Mouse (Mus musculus): ENCODE results near the gene Prcc. TPM values are rescaled to one million over a fixed set of nuclear protein-coding genes. Genes with fewer than 3 reads are reported as not detected.
A peak's percentile ranks its signal among the peaks of the same experiment; 100 is the strongest.
"Not testable (repeated sequence)": the region's sequence is repeated elsewhere in the genome, so short reads cannot be mapped to it uniquely, and the experiment has no call there.

Gene Prcc
- polyA plus RNA-seq, 1 experiment from 2014 or later = 17.6 TPM

- DNase-seq (ENCODE audit: low spot score) = no peak
- 64% methylated on average over 4 of the region's 4 CpGs for WGBS
- no peak for ATAC-seq (ENCODE audit: low FRiP score)
These were observed 39.2 kb downstream of the Prcc start for GRCm38 (mm10) chr3:87846186-87846585.

GRCm38 (mm10) chr3:87844981-87845380 lies 40.4 kb downstream of the Prcc start:
- Histone ChIP-seq H3K9me3 (ENCODE audit: control insufficient read depth, low read length) (no peaks in the 10 kb centered on the region), H3K27ac (ENCODE audit: low read depth, low read length) (no peak overlapping the region), H3K4me1 (replicated peaks; ENCODE audit: control insufficient read depth, insufficient read depth, low read length) (no peaks in the 10 kb centered on the region), H3K36me3 (ENCODE audit: control insufficient read depth, insufficient read depth, low read length) (no peaks in the 10 kb centered on the region), H3K27me3 (ENCODE audit: control insufficient read depth, insufficient read depth, low read length) (no peaks in the 10 kb centered on the region), H3K9ac (ENCODE audit: low read depth, low read length) (no peak overlapping the region), H3K4me3 (ENCODE audit: low read depth, low read length) (no peak overlapping the region), H3K4me2 (replicated peaks; ENCODE audit: low read depth, low read length) (no peak overlapping the region)
- 89% methylated on average over 4 of the region's 4 CpGs for WGBS
- no peak for ATAC-seq (ENCODE audit: low FRiP score)
- DNase-seq (ENCODE audit: low spot score) = no peak

More at GRCm38 (mm10) chr3:87846186-87846585, 39.2 kb downstream of the Prcc start:
- Histone ChIP-seq H3K9me3 (ENCODE audit: control insufficient read depth, low read length) (no peaks in the 10 kb centered on the region), H3K27ac (ENCODE audit: low read depth, low read length) (no peak overlapping the region), H3K36me3 (ENCODE audit: control insufficient read depth, insufficient read depth, low read length) (no peaks in the 10 kb centered on the region), H3K4me3 (ENCODE audit: low read depth, low read length) (no peak overlapping the region), H3K4me1 (replicated peaks; ENCODE audit: control insufficient read depth, insufficient read depth, low read length) (no peaks in the 10 kb centered on the region), H3K9ac (ENCODE audit: low read depth, low read length) (no peak overlapping the region), H3K4me2 (replicated peaks; ENCODE audit: low read depth, low read length) (no peak overlapping the region), H3K27me3 (ENCODE audit: control insufficient read depth, insufficient read depth, low read length) (no peaks in the 10 kb centered on the region)

- no peaks in the 10 kb centered on the region for H3K4me1 ChIP-seq (replicated peaks; ENCODE audit: control insufficient read depth, insufficient read depth, low read length)
- no peaks in the 10 kb centered on the region for H3K27me3 ChIP-seq (ENCODE audit: control insufficient read depth, insufficient read depth, low read length)
- no peaks in the 10 kb centered on the region for H3K9me3 ChIP-seq (ENCODE audit: control insufficient read depth, low read length)
- ATAC-seq (ENCODE audit: low FRiP score) (no peak), DNase-seq (ENCODE audit: low spot score) (no peak)
- no peak overlapping the region for H3K4me2 ChIP-seq (replicated peaks; ENCODE audit: low read depth, low read length)
- H3K4me3 ChIP-seq (ENCODE audit: low read depth, low read length) = no peak overlapping the region
- H3K27ac ChIP-seq (ENCODE audit: low read depth, low read length) = no peak overlapping the region
- H3K9ac ChIP-seq (ENCODE audit: low read depth, low read length) = no peak overlapping the region
- no peaks in the 10 kb centered on the region for H3K36me3 ChIP-seq (ENCODE audit: control insufficient read depth, insufficient read depth, low read length)
These were observed 44.5 kb downstream of the Prcc start for GRCm38 (mm10) chr3:87840858-87841257.

GRCm38 (mm10) chr3:87838622-87839021 lies 46.8 kb downstream of the Prcc start:
- WGBS = 5% methylated on average over 4 of the region's 4 CpGs
- Histone ChIP-seq H3K27ac (ENCODE audit: low read depth, low read length) (no peak overlapping the region), H3K9me3 (ENCODE audit: control insufficient read depth, low read length) (no peaks in the 10 kb centered on the region), H3K9ac (ENCODE audit: low read depth, low read length) (no peak overlapping the region), H3K4me3 (ENCODE audit: low read depth, low read length) (no peak overlapping the region), H3K4me2 (replicated peaks; ENCODE audit: low read depth, low read length) (no peak overlapping the region), H3K36me3 (ENCODE audit: control insufficient read depth, insufficient read depth, low read length) (no peaks in the 10 kb centered on the region), H3K27me3 (ENCODE audit: control insufficient read depth, insufficient read depth, low read length) (no peaks in the 10 kb centered on the region), H3K4me1 (replicated peaks; ENCODE audit: control insufficient read depth, insufficient read depth, low read length) (no peaks in the 10 kb centered on the region)
- peak; percentile 88 for DNase-seq (ENCODE audit: low spot score)
- ATAC-seq (ENCODE audit: low FRiP score) = no peak

GRCm38 (mm10) chr3:87833482-87833881 lies 51.9 kb downstream of the Prcc start:
- Histone ChIP-seq H3K27ac (ENCODE audit: low read depth, low read length) (no peak overlapping the region), H3K36me3 (ENCODE audit: control insufficient read depth, insufficient read depth, low read length) (no peaks in the 10 kb centered on the region), H3K9ac (ENCODE audit: low read depth, low read length) (no peak overlapping the region), H3K9me3 (ENCODE audit: control insufficient read depth, low read length) (no peaks in the 10 kb centered on the region), H3K4me3 (ENCODE audit: low read depth, low read length) (no peak overlapping the region), H3K27me3 (ENCODE audit: control insufficient read depth, insufficient read depth, low read length) (no peaks in the 10 kb centered on the region), H3K4me2 (replicated peaks; ENCODE audit: low read depth, low read length) (no peak overlapping the region), H3K4me1 (replicated peaks; ENCODE audit: control insufficient read depth, insufficient read depth, low read length) (no peaks in the 10 kb centered on the region)
- 73% methylated on average over 5 of the region's 5 CpGs for WGBS
- DNase-seq (ENCODE audit: low spot score) = no peak
- no peak for ATAC-seq (ENCODE audit: low FRiP score)

GRCm38 (mm10) chr3:87832109-87832859 lies 53.1 kb downstream of the Prcc start:
- 81% methylated on average over 7 of the region's 7 CpGs for WGBS
- Histone ChIP-seq H3K36me3 (ENCODE audit: control insufficient read depth, insufficient read depth, low read length) (no peaks in the 10 kb centered on the region), H3K9me3 (ENCODE audit: control insufficient read depth, low read length) (no peaks in the 10 kb centered on the region), H3K4me3 (ENCODE audit: low read depth, low read length) (no peak overlapping the region), H3K4me1 (replicated peaks; ENCODE audit: control insufficient read depth, insufficient read depth, low read length) (no peaks in the 10 kb centered on the region), H3K9ac (ENCODE audit: low read depth, low read length) (no peak overlapping the region), H3K27ac (ENCODE audit: low read depth, low read length) (no peak overlapping the region), H3K4me2 (replicated peaks; ENCODE audit: low read depth, low read length) (no peak overlapping the region), H3K27me3 (ENCODE audit: control insufficient read depth, insufficient read depth, low read length) (no peaks in the 10 kb centered on the region)
- DNase-seq (ENCODE audit: low spot score) (no peak), ATAC-seq (ENCODE audit: low FRiP score) (no peak)

GRCm38 (mm10) chr3:87829025-87829424 lies 56.4 kb downstream of the Prcc start:
- H3K27me3 ChIP-seq (ENCODE audit: control insufficient read depth, insufficient read depth, low read length) = no peaks in the 10 kb centered on the region
- H3K4me2 ChIP-seq (replicated peaks; ENCODE audit: low read depth, low read length) = no peak overlapping the region
- ATAC-seq (ENCODE audit: low FRiP score) (no peak), DNase-seq (ENCODE audit: low spot score) (no peak)
- no peak overlapping the region for H3K4me3 ChIP-seq (ENCODE audit: low read depth, low read length)
- no peaks in the 10 kb centered on the region for H3K36me3 ChIP-seq (ENCODE audit: control insufficient read depth, insufficient read depth, low read length)
- no peaks in the 10 kb centered on the region for H3K4me1 ChIP-seq (replicated peaks; ENCODE audit: control insufficient read depth, insufficient read depth, low read length)
- no peaks in the 10 kb centered on the region for H3K9me3 ChIP-seq (ENCODE audit: control insufficient read depth, low read length)
- 61% methylated on average over 10 of the region's 10 CpGs for WGBS
- no peak overlapping the region for H3K9ac ChIP-seq (ENCODE audit: low read depth, low read length)
- no peak overlapping the region for H3K27ac ChIP-seq (ENCODE audit: low read depth, low read length)

- no peak for DNase-seq (ENCODE audit: low spot score)
- Histone ChIP-seq H3K9ac (ENCODE audit: low read depth, low read length) (no peak overlapping the region), H3K9me3 (ENCODE audit: control insufficient read depth, low read length) (no peaks in the 10 kb centered on the region), H3K4me3 (ENCODE audit: low read depth, low read length) (no peak overlapping the region), H3K27me3 (ENCODE audit: control insufficient read depth, insufficient read depth, low read length) (no peaks in the 10 kb centered on the region), H3K4me2 (replicated peaks; ENCODE audit: low read depth, low read length) (no peak overlapping the region), H3K36me3 (ENCODE audit: control insufficient read depth, insufficient read depth, low read length) (no peaks in the 10 kb centered on the region), H3K4me1 (replicated peaks; ENCODE audit: control insufficient read depth, insufficient read depth, low read length) (no peaks in the 10 kb centered on the region), H3K27ac (ENCODE audit: low read depth, low read length) (no peak overlapping the region)
- WGBS = 56% methylated on average over 4 of the region's 4 CpGs
- ATAC-seq (ENCODE audit: low FRiP score) = no peak
These were observed 57.0 kb downstream of the Prcc start for GRCm38 (mm10) chr3:87828435-87828834.

- not testable (repeated sequence) for DNase-seq (ENCODE audit: low spot score); H3K9ac ChIP-seq (ENCODE audit: low read depth, low read length); H3K4me2 ChIP-seq (replicated peaks; ENCODE audit: low read depth, low read length); H3K36me3 ChIP-seq (ENCODE audit: control insufficient read depth, insufficient read depth, low read length); H3K27ac ChIP-seq (ENCODE audit: low read depth, low read length); H3K27me3 ChIP-seq (ENCODE audit: control insufficient read depth, insufficient read depth, low read length); H3K4me3 ChIP-seq (ENCODE audit: low read depth, low read length); H3K9me3 ChIP-seq (ENCODE audit: control insufficient read depth, low read length); ATAC-seq (ENCODE audit: low FRiP score); H3K4me1 ChIP-seq (replicated peaks; ENCODE audit: control insufficient read depth, insufficient read depth, low read length)
- 93% methylated on average over 1 of the region's 1 CpGs for WGBS
These were observed 61.2 kb downstream of the Prcc start, which contains the start of gene Pear1 for GRCm38 (mm10) chr3:87824206-87824605. TSS of gene Pear1 (minus strand) at chr3:87824306.

Data from hindbrain, embryonic 11.5 days (tissue).